Mouse (Mus musculus): ENCODE measurements around the gene Crybg1.

- TF ChIP-seq CTCF (IDR thresholded peaks at IDR 0.05; ENCODE audit: low read depth) (no peak), EP300 (IDR thresholded peaks at IDR 0.05; ENCODE audit: low read depth) (no peak)
These were observed 168.6 kb downstream of the Crybg1 start for GRCm38 (mm10) chr10:43980080-43980479.
